Mouse (Mus musculus) olfactory bulb, adult 2 months (tissue): Measurements from ENCODE around the gene Mfsd4b1.

Experiments used
- CTCF ChIP-seq: fragments of 200-500 bp; IDR thresholded peaks from 2 replicates; pipeline ENCODE4 v1.5.1; 2012; ENCODE audit warnings: low read depth, mild to moderate bottlenecking, low read length, moderate library complexity; ENCODE audit not compliant: insufficient read depth
- POLR2A ChIP-seq: fragments of 200-500 bp; IDR thresholded peaks from 2 replicates; pipeline ENCODE4 v1.6.1; 2012; ENCODE audit warnings: mild to moderate bottlenecking, low read depth, low read length, moderate library complexity; ENCODE audit not compliant: insufficient read depth

GRCm38 (mm10) chr10:39978231-39978630, 46.8 kb downstream of the Mfsd4b1 start:
- TF ChIP-seq CTCF (no peak), POLR2A (no peak)
